Mouse (Mus musculus) heart, embryonic 11.5 days (tissue): ENCODE data around the gene Slc25a28. TPM values are rescaled to one million over a fixed set of nuclear protein-coding genes. Genes with fewer than 3 reads are reported as not detected.

Source experiments
- ATAC-seq: fragments of 200-750 bp; cut with Nextera tagmentation; replicated peaks from 2 replicates; pipeline ENCODE4 v1.8.0; 2017; ENCODE audit warnings: moderate library complexity; ENCODE audit not compliant: insufficient number of reproducible peaks, low FRiP score, low TSS enrichment
- H3K27ac ChIP-seq: fragments of 300-500 bp; sonication (generic); 2 replicates; pipeline ENCODE4 v1.5.1; 2014; ENCODE audit warnings: mild to moderate bottlenecking, low read depth, low read length
- H3K27me3 ChIP-seq: fragments of 300-500 bp; sonication (generic); 2 replicates; pipeline ENCODE4 v1.6.1; 2014; ENCODE audit warnings: mild to moderate bottlenecking, low read length, mixed read lengths; ENCODE audit not compliant: control insufficient read depth, insufficient read depth
- H3K36me3 ChIP-seq: fragments of 300-500 bp; sonication (generic); 2 replicates; pipeline ENCODE4 v1.6.1; 2014; ENCODE audit warnings: mild to moderate bottlenecking, low read length, moderate library complexity, mixed read lengths; ENCODE audit not compliant: control insufficient read depth, insufficient read depth
- H3K4me1 ChIP-seq: fragments of 300-500 bp; sonication (generic); 2 replicates; pipeline ENCODE4 v1.6.1; 2014; ENCODE audit warnings: low read length; ENCODE audit not compliant: control insufficient read depth, insufficient read depth
- H3K4me2 ChIP-seq: fragments of 300-500 bp; sonication (generic); 2 replicates; pipeline ENCODE4 v1.6.1; 2014; ENCODE audit warnings: mild to moderate bottlenecking, moderate library complexity
- H3K4me3 ChIP-seq: fragments of 300-500 bp; sonication (generic); 2 replicates; pipeline ENCODE4 v1.5.1; 2014; ENCODE audit warnings: low read depth, low read length
- H3K9ac ChIP-seq: fragments of 300-500 bp; sonication (generic); 2 replicates; pipeline ENCODE4 v1.6.1; 2014; ENCODE audit warnings: mild to moderate bottlenecking, low read depth, low read length, moderate library complexity
- H3K9me3 ChIP-seq: fragments of 300-500 bp; sonication (generic); replicated peaks from 2 replicates; pipeline ENCODE4 v1.6.1; 2016; ENCODE audit warnings: low read length; ENCODE audit not compliant: control insufficient read depth
- WGBS: fragments of 180-500 bp; shearing (Covaris S2); extraction: QIAGEN DNeasy Blood & Tissue Kit; methylation state at CpG from one replicate; pipeline ENCODE4 v1.1.7; 2014; ENCODE audit not compliant: insufficient replicate concordance; 5-methylcytosine and 5-hydroxymethylcytosine counted together
- polyA plus RNA-seq: library from polyadenylated mRNA; unstranded; fragments of >200 nt; fragmentation: Nextera tagmentation; extraction: Ambion mirVana; gene quantifications from 2 replicates; pipeline ENCODE4 v1.2.1, GENCODE M21; 2014

The Slc25a28 gene
- polyA plus RNA-seq, 1 experiment from 2014 or later = 9.5 TPM

DNA sequence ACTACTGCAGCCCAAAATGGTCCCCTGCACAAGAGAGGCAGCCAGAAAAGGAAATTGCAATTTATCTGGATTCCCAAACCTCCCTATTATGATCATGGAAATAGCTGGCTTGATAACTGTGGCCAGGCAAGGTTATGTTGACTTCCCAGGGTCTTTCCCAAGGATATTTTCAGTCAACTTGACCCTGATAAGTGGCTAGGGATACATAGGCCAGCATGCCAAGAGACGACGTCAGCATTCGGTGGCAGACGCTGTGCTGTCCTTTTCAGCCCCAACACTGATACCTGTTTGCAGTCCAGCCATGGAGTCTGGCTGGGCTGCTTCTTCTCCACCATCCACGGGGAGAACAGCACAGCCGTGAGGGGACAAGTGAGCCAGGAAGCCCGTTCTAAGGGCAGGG, 3.6 kb downstream of the Slc25a28 start:
- Histone ChIP-seq H3K27ac (no peak overlapping the region), H3K4me3 (no peak overlapping the region), H3K9me3 (no peaks in the 10 kb centered on the region), H3K4me1 (peaks cover 5% of the 10 kb centered on the region), H3K4me2 (no peak overlapping the region), H3K9ac (no peak overlapping the region), H3K27me3 (no peaks in the 10 kb centered on the region), H3K36me3 (no peaks in the 10 kb centered on the region)
- WGBS = 54% methylated on average over 7 of the region's 7 CpGs
- ATAC-seq = no peak

DNA sequence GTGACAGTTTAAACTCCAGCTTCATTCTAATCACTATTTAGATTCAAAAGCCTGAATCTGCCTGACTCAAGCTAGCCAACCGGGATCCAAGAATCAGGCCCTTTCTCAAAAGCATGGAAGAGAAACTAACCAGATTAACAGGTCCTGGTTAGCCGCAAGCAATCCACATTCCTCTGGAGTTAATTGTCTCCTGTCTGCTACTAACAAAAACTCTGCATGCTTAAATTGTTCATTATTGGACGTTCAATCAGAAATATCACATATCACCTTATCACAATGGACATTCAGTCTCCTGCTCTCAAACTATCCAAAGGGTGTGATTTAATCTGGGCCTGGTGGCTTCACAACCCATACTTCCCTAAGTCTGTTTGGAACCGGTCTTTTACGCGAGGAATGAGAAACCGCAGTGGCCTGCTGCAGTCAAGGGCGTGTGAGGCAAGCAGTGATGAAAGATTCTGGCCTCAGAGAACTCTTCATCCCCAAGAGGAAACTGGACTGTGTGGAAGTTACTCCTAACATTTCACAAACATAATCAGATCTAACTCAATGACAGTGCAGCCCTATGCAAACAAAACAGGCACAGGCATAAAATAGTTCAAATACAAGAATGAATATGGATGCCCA, 5.4 kb downstream of the Slc25a28 start:
- no peaks in the 10 kb centered on the region for H3K9me3 ChIP-seq
- no peak overlapping the region for H3K4me2 ChIP-seq
- no peak overlapping the region for H3K4me3 ChIP-seq
- no peak overlapping the region for H3K9ac ChIP-seq
- no peak overlapping the region for H3K27ac ChIP-seq
- no peak for ATAC-seq
- no peaks in the 10 kb centered on the region for H3K27me3 ChIP-seq
- no peaks in the 10 kb centered on the region for H3K36me3 ChIP-seq
- peaks cover 5% of the 10 kb centered on the region for H3K4me1 ChIP-seq
- WGBS = 76% methylated on average over 8 of the region's 8 CpGs

DNA sequence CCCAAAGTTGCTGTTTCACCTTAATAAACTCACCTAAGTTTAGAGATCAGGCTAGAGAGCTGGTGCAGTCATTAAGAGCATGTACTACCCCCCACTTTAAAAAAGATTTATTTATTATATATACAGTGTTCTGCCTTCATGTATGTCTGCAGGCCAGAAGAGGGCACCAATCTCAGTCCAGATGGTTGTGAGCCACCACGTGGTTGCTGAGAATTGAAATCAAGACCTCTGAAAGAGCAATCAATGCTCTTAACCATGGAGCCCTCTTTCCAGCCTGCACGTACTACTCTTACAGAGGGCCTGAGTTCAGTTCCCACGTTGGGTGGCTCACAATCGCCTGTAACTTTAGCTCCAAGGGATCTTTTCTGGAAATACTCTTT, 7.3 kb downstream of the Slc25a28 start:
- Histone ChIP-seq H3K4me2 (no peak overlapping the region), H3K36me3 (peaks cover 4% of the 10 kb centered on the region; the same call in 1 of the 2 replicates), H3K4me3 (no peak overlapping the region), H3K27ac (no peak overlapping the region), H3K9me3 (no peaks in the 10 kb centered on the region), H3K4me1 (peaks cover 5% of the 10 kb centered on the region), H3K9ac (no peak overlapping the region), H3K27me3 (no peaks in the 10 kb centered on the region)
- ATAC-seq = no peak
- 56% methylated on average over 4 of the region's 4 CpGs for WGBS

DNA sequence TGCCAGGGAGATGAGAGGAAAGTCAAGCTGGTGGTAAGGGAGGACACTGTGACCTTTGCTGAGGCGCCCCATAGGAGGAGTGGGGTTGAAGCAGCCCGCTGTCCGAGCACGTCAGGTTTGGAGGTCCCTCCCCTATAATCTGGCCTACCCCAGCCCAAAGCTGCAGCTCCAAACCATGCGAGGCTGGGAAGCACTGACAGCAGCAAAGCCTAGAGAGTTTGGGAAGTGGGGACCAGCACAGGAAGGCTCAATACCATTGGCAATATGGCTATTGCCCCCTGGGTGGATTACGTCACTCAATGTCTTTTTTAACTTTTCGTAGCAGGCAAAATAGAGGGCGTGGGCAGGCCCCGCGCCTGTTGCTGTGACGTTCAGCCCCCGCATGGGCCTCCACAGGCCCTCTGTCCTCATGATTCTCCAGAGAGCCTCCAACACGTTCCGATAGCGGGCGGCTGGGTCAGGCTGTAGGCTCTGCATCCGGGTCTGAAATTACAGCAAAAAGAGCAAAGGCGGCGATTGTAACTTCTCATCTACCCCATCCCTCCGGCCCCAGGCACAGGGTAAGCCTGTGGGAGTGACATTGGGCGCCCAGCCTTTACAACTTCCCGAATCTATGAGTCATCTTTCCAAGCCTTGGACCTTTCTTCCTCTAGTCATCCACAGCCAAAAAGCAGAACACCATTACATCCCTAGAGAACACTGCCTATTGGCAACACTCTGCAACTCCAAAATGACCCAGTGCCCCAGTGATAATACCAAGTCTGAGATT, 7.8 kb downstream of the Slc25a28 start:
- Histone ChIP-seq H3K9ac (no peak overlapping the region), H3K27me3 (no peaks in the 10 kb centered on the region), H3K4me2 (no peak overlapping the region), H3K36me3 (peaks cover 4% of the 10 kb centered on the region; the same call in 1 of the 2 replicates), H3K9me3 (no peaks in the 10 kb centered on the region), H3K4me3 (no peak overlapping the region), H3K27ac (no peak overlapping the region), H3K4me1 (peaks cover 5% of the 10 kb centered on the region)
- no peak for ATAC-seq
- 87% methylated on average over 22 of the region's 22 CpGs for WGBS

DNA sequence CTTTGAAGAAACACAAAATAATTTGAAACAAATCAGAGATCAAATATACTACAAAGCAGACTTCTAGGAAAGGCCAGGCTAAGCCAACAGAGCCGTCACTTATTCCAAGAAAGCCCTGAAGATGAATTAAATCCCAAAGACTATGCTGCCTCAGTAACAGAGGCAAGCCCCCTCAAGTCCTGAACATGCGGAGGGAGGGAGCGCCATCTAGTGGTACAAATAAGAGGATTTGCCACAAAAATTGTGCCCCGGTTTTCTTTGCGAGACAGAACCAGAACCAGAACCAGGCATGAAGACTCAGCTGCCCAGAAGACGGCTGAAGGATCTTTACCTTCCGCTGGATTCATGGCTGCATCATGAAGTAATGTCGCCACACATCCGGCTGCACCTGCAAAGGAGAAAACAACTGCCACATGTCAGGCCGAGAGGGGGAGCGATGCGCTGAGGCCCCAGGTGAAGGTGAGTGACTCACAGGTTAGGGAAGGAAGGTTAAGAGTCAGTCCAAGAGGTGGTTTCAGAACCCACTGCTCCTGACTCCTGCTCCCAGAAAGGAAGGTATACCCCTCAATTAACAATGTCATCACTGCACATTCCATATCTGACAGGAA, 9.1 kb downstream of the Slc25a28 start:
- no peak overlapping the region for H3K4me2 ChIP-seq
- ATAC-seq = no peak
- no peak overlapping the region for H3K27ac ChIP-seq
- no peak overlapping the region for H3K4me3 ChIP-seq
- H3K4me1 ChIP-seq = no peaks in the 10 kb centered on the region
- H3K36me3 ChIP-seq = peaks cover 4% of the 10 kb centered on the region; the same call in 1 of the 2 replicates
- no peaks in the 10 kb centered on the region for H3K27me3 ChIP-seq
- WGBS = 62% methylated on average over 12 of the region's 12 CpGs
- no peaks in the 10 kb centered on the region for H3K9me3 ChIP-seq
- no peak overlapping the region for H3K9ac ChIP-seq

DNA sequence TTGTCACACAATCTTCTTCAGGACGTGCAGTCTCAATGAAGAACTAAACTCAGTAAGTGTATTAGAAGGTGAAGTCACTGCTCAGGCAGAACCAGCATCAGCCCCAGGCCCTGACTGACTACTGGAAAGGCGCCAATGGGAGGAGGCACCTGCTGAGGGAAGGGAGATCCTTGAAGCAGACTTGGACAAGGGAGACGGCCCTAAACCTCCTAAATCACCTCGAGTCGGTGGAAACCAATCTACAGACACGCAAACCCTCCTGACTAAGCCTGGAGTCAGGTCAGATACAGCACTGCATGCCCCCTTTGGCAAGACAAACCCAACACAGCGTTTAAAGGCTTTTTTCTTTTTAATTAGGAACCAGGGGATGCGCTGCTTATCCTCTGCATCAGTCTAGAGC, 11.2 kb downstream of the Slc25a28 start:
- Histone ChIP-seq H3K9ac (no peak overlapping the region), H3K4me2 (no peak overlapping the region), H3K27me3 (no peaks in the 10 kb centered on the region), H3K9me3 (no peaks in the 10 kb centered on the region), H3K36me3 (peaks cover 4% of the 10 kb centered on the region; the same call in 1 of the 2 replicates), H3K27ac (no peak overlapping the region), H3K4me1 (no peaks in the 10 kb centered on the region), H3K4me3 (no peak overlapping the region)
- ATAC-seq = no peak
- WGBS = 83% methylated on average over 8 of the region's 8 CpGs

DNA sequence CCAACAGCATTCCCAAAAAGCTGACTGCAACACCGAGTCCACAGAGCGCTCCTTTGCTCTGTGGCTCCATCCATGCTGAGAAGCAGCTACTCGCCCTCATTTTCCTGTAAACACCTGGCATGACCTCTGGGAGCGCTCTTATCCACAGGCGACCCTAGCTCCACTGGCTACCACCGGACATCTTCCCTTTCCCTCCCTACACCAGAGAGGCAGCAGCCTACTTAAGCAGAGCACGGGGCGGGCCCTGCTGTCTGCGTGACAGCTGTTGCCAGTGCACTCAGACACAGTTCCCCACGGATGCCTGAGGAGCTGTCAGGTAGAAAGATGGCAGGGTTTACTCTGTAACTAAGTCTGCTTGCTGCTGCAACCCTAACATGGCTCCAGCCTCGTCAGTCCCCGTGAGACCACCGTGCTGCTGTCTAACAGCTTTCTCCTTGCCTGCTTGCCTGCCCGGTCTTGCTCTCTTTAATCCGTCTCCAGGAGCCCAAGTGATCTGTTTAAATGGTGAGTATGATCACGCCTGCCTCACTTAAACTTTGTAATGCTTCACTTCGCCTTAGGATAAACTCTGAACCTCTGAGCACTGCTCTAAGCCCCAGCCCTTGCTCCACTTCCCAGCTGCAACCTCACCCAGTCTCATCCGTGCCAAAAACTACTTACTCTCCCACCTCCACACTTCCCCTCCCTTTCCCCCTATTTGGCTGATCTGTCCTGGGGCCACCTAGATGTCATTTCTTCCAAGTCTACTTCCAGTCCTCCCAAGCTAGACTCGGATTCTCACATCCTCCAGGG, 12.3 kb downstream of the Slc25a28 start:
- H3K4me2 ChIP-seq = no peak overlapping the region
- no peak overlapping the region for H3K27ac ChIP-seq
- no peak for ATAC-seq
- no peak overlapping the region for H3K9ac ChIP-seq
- no peak overlapping the region for H3K4me3 ChIP-seq
- H3K9me3 ChIP-seq = no peaks in the 10 kb centered on the region
- WGBS = 39% methylated on average over 19 of the region's 19 CpGs
- H3K36me3 ChIP-seq = peaks cover 4% of the 10 kb centered on the region; the same call in 1 of the 2 replicates
- no peaks in the 10 kb centered on the region for H3K4me1 ChIP-seq
- no peaks in the 10 kb centered on the region for H3K27me3 ChIP-seq

DNA sequence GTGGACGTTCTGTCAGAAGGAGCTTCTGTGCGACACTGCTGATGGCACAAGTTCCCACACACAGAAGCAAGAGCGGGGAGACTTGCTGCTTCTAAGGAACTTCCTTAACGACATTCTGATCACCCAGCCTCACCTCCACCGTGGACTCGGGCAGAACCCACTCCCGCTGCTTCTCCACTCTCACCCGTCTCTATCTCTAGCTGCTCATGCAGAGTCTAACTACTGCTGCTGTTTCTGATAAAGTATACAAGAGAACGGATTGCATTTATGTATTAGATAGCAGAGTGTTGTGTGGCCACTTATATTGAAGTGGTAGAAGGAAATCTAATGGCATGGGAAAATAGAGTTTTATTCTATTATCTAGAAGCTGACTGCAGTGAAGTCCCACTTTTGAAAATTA, 13.9 kb downstream of the Slc25a28 start:
- ATAC-seq = no peak

More for the DNA sequence above, 13.9 kb downstream of the Slc25a28 start:
- Histone ChIP-seq H3K4me2 (no peak overlapping the region), H3K27me3 (no peaks in the 10 kb centered on the region; the same call in 1 of the 2 replicates), H3K36me3 (peaks cover 4% of the 10 kb centered on the region; the same call in 1 of the 2 replicates), H3K4me1 (no peaks in the 10 kb centered on the region), H3K9me3 (no peaks in the 10 kb centered on the region), H3K9ac (no peak overlapping the region), H3K27ac (no peak overlapping the region), H3K4me3 (no peak overlapping the region)
- WGBS = 74% methylated on average over 9 of the region's 9 CpGs
